Mouse (Mus musculus) liver, postnatal 0 days (tissue): ENCODE results near the gene Dnaic1. TPM values are rescaled to one million over a fixed set of nuclear protein-coding genes. Genes with fewer than 3 reads are reported as not detected.

Experiments
- ATAC-seq: fragments of 200-750 bp; cut with Nextera tagmentation; 2 replicates; pipeline ENCODE4 v1.8.0; 2017; ENCODE audit warnings: mild to moderate bottlenecking, moderate library complexity
- DNase-seq: peaks from one replicate; pipeline ENCODE4 v3.0.0-alpha.2; 2016
- H3K27ac ChIP-seq: fragments of 300-500 bp; sonication (generic); 2 replicates; pipeline ENCODE4 v1.5.1; 2014; ENCODE audit warnings: antibody characterized with exemption, moderate library complexity, mild to moderate bottlenecking, low read depth
- H3K27me3 ChIP-seq: fragments of 300-500 bp; sonication (generic); 2 replicates; pipeline ENCODE4 v1.6.1; 2014; ENCODE audit warnings: low read length, control low read depth, mixed read lengths; ENCODE audit not compliant: insufficient read depth
- H3K36me3 ChIP-seq: fragments of 300-500 bp; sonication (generic); replicated peaks from 2 replicates; pipeline ENCODE4 v1.6.1; 2014; ENCODE audit warnings: mild to moderate bottlenecking, control low read depth, low read length, moderate library complexity, mixed read lengths; ENCODE audit not compliant: insufficient read depth
- H3K4me1 ChIP-seq: fragments of 300-500 bp; sonication (generic); 2 replicates; pipeline ENCODE4 v1.6.1; 2014; ENCODE audit warnings: antibody characterized with exemption, mild to moderate bottlenecking, control low read depth; ENCODE audit not compliant: insufficient read depth
- H3K4me2 ChIP-seq: fragments of 300-500 bp; sonication (generic); 2 replicates; pipeline ENCODE4 v1.6.1; 2014; ENCODE audit warnings: low read depth, mild to moderate bottlenecking, low read length, moderate library complexity, mixed read lengths
- H3K4me3 ChIP-seq: fragments of 300-500 bp; sonication (generic); 2 replicates; pipeline ENCODE4 v1.5.1; 2014; ENCODE audit warnings: low read depth, low read length
- H3K9ac ChIP-seq: fragments of 300-500 bp; sonication (generic); replicated peaks from 2 replicates; pipeline ENCODE4 v1.6.1; 2014; ENCODE audit warnings: mild to moderate bottlenecking, moderate library complexity
- H3K9me3 ChIP-seq: fragments of 300-500 bp; sonication (generic); 2 replicates; pipeline ENCODE4 v1.6.1; 2016; ENCODE audit warnings: mild to moderate bottlenecking, control low read depth, low read length, mixed read lengths
- CTCF ChIP-seq: sonication (generic); IDR thresholded peaks from 2 replicates; pipeline ENCODE4 v1.5.1; 2016; ENCODE audit warnings: antibody characterized with exemption, low read depth
- EP300 ChIP-seq: IDR thresholded peaks from 2 replicates; pipeline ENCODE4 v1.6.1; 2016; ENCODE audit warnings: antibody characterized with exemption, low read depth, mild to moderate bottlenecking
- WGBS: fragments of 180-500 bp; shearing (Covaris S2); extraction: QIAGEN DNeasy Blood & Tissue Kit; methylation state at CpG from one replicate; pipeline ENCODE4 v1.1.7; 2014; ENCODE audit not compliant: insufficient replicate concordance; 5-methylcytosine and 5-hydroxymethylcytosine counted together
- polyA plus RNA-seq: library from polyadenylated mRNA; unstranded; fragments of >200 nt; fragmentation: Nextera tagmentation; extraction: Ambion mirVana; gene quantifications from 2 replicates; pipeline ENCODE4 v1.2.1, GENCODE M21; 2015

The Dnaic1 gene
- polyA plus RNA-seq, 1 experiment from 2014 or later: 14.2 TPM

DNA sequence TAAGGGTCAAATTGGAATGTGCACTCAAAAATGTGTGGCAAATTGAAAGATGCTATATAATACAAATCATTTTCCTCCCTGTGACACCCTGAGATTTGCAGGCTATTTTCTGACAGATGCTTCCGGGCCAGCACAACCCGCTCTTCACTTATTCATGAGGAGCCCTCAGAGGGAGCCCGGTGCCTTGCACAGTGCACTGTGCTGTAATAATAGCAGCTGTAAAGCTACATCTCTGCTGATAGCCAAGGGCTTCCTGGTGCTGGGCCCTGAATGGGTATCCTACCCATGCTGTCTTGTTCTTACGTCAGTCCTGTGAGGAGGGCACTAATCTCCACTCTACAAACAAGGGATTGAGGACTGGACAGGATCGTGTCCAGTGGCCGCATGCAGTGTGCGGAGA lies 13.8 kb downstream of the Dnaic1 start:
- 84% methylated on average over 7 of the region's 7 CpGs for WGBS
- ATAC-seq: no peak
- Histone ChIP-seq H3K4me1 (no peaks in the 10 kb centered on the region), H3K9ac (no peak overlapping the region), H3K27me3 (0 out of 2 replicates have a peak, but pooled peaks cover 3% of the 10 kb centered on the region), H3K9me3 (no peaks in the 10 kb centered on the region), H3K27ac (no peak overlapping the region), H3K4me2 (no peak overlapping the region), H3K4me3 (no peak overlapping the region), H3K36me3 (no peaks in the 10 kb centered on the region)
- TF ChIP-seq EP300 (no peak), CTCF (no peak)
- DNase-seq: no peak

- no peak overlapping the region for H3K27ac ChIP-seq
- DNase-seq (no peak), ATAC-seq (no peak)
- H3K27me3 ChIP-seq: no peaks in the 10 kb centered on the region
- no peak overlapping the region for H3K9ac ChIP-seq
- H3K4me1 ChIP-seq: no peaks in the 10 kb centered on the region
- no peak overlapping the region for H3K4me2 ChIP-seq
- no peaks in the 10 kb centered on the region for H3K36me3 ChIP-seq
- no peaks in the 10 kb centered on the region for H3K9me3 ChIP-seq
- no peak for TF ChIP-seq EP300
- no peak for TF ChIP-seq CTCF
- 32% methylated on average over 4 of the region's 4 CpGs for WGBS
- H3K4me3 ChIP-seq: no peak overlapping the region
These were observed 33.2 kb downstream of the Dnaic1 start for GRCm38 (mm10) chr4:41602818-41603217.

- 38% methylated on average over 8 of the region's 8 CpGs for WGBS
- no peaks in the 10 kb centered on the region for H3K9me3 ChIP-seq
- no peak overlapping the region for H3K9ac ChIP-seq
- no peaks in the 10 kb centered on the region for H3K4me1 ChIP-seq
- no peaks in the 10 kb centered on the region for H3K36me3 ChIP-seq
- no peak overlapping the region for H3K27ac ChIP-seq
- TF ChIP-seq CTCF (peak; percentile 57), EP300 (no peak)
- 0 out of 2 replicates have a peak, but pooled peaks cover 2% of the 10 kb centered on the region for H3K27me3 ChIP-seq
- H3K4me2 ChIP-seq: no peak overlapping the region
- no peak for ATAC-seq
- peak; percentile 29 for DNase-seq
- H3K4me3 ChIP-seq: no peak overlapping the region
These were observed 35.2 kb downstream of the Dnaic1 start for GRCm38 (mm10) chr4:41604476-41605396.

DNA sequence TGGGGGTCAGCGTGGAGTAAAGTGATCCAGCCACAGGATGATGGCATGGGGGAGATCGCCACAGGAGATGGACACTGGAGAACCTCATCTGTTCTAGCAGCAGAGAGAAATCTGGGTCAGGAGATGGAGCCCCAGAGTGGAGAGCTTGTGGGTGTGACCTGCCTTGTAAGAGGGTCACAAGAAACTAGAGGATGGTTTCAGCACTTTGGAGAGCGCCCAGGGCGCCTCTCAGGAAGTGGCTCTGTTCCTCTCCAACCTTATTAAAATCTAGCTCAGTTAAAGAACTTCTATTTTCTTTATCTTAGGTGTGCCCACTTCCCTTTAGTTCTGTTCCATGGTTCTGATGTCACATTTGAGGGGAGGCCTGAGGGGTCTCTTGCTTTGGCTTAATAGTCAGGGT lies 37.2 kb downstream of the Dnaic1 start:
- DNase-seq (peak; percentile 50), ATAC-seq (no peak)
- Histone ChIP-seq H3K9ac (no peak overlapping the region), H3K27me3 (0 out of 2 replicates have a peak, but pooled peaks cover 2% of the 10 kb centered on the region), H3K4me2 (no peak overlapping the region), H3K36me3 (no peaks in the 10 kb centered on the region), H3K4me3 (no peak overlapping the region), H3K4me1 (no peaks in the 10 kb centered on the region), H3K9me3 (no peaks in the 10 kb centered on the region), H3K27ac (no peak overlapping the region)
- TF ChIP-seq EP300 (no peak), CTCF (no peak)
- WGBS: 25% methylated on average over 4 of the region's 4 CpGs

DNA sequence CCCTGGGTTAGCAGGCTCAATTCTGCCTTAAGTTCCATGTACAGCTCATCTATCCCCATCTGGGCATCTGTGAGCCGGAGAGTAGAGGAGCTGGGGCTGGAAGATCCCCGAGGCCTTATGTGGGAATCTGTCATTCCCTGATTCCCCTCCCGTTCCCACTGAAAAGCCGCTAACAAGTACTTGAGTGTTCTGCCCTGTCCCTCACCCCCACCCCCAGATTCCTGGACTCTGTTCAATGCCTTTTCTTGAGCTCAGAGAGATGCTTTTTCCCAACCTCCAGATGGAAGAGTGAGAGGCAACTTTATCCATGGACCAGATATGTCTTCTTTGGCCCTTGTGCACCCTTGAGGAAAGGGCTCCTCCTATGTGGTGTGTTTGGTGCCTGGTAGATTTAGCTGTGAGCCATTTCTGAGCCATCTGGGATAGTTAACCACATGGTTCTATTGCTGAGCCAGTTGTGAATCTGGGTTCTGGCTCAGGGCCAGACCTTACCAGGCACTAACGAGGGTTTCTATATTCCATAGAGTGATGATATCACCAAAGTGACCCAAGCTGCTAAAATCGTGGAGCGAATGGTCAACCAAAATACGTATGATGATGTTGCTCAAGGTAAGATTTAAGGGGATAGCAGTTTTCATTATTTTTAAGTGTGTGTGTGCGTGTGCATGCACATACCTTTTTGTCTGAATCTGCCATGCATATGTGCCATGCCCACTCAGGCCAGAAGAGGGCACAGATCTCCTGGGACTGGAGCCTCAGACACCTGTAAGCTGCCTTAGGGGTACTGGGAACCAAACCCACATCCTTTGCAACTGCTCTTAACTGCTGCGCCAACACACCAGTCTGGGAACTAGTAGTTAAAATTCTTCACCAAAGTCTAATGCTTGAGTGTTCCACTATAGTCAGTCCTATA lies 40.4 kb downstream of the Dnaic1 start:
- WGBS: 71% methylated on average over 10 of the region's 10 CpGs
- Histone ChIP-seq H3K4me2 (no peak overlapping the region), H3K4me1 (no peaks in the 10 kb centered on the region), H3K4me3 (no peak overlapping the region), H3K9me3 (no peaks in the 10 kb centered on the region), H3K36me3 (no peaks in the 10 kb centered on the region), H3K27me3 (0 out of 2 replicates have a peak, but pooled peaks cover 2% of the 10 kb centered on the region), H3K27ac (no peak overlapping the region), H3K9ac (no peak overlapping the region)
- DNase-seq (no peak), ATAC-seq (no peak)
- TF ChIP-seq CTCF (0 out of 2 replicates have a peak, but pooled peaks have one; percentile 29), EP300 (no peak)

DNA sequence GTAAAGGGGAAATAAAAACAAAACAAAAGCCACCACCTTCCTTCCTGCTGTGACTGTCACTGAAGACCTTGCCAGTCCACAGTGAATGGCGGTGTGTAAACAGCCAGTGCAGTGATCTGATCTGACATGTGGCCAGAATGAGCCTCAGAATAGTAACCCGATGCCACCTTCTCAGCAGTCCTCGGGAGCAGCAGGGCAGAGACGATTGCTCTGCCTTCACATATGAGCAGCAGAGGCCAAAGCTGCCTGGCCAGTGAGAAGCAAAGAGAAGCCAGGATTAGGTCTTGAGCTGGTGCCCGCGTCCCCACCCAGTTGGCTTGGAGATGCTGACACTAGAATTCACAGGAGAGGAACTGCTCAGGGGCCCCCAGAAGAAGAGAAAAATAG lies 41.0 kb downstream of the Dnaic1 start:
- H3K27ac ChIP-seq: no peak overlapping the region
- H3K9me3 ChIP-seq: no peaks in the 10 kb centered on the region
- no peak overlapping the region for H3K4me2 ChIP-seq
- no peaks in the 10 kb centered on the region for H3K4me1 ChIP-seq
- H3K9ac ChIP-seq: no peak overlapping the region
- H3K4me3 ChIP-seq: no peak overlapping the region
- H3K36me3 ChIP-seq: no peaks in the 10 kb centered on the region
- DNase-seq (no peak), ATAC-seq (no peak)
- 40% methylated on average over 6 of the region's 6 CpGs for WGBS
- 0 out of 2 replicates have a peak, but pooled peaks cover 2% of the 10 kb centered on the region for H3K27me3 ChIP-seq
- no peak for TF ChIP-seq EP300
- no peak for TF ChIP-seq CTCF
